Mouse (Mus musculus) bone marrow macrophage, adult 2 months (primary cell): ENCODE measurements at regions not wholly inside any gene's neighbourhood (a gene's known extent, or its start where the extent isn't known, plus 50 kb on each side); places are given as distances from the start of the nearest gene placed in this dataset.

Experiments
- CTCF ChIP-seq: IDR thresholded peaks from 2 replicates; pipeline ENCODE4 v1.5.1; 2012; ENCODE audit warnings: low read depth, mild to moderate bottlenecking, low read length, moderate library complexity
- POLR2A ChIP-seq: IDR thresholded peaks from 2 replicates; pipeline ENCODE4 v1.6.1; 2012; ENCODE audit warnings: mild to moderate bottlenecking, low read depth, low read length, borderline replicate concordance

DNA sequence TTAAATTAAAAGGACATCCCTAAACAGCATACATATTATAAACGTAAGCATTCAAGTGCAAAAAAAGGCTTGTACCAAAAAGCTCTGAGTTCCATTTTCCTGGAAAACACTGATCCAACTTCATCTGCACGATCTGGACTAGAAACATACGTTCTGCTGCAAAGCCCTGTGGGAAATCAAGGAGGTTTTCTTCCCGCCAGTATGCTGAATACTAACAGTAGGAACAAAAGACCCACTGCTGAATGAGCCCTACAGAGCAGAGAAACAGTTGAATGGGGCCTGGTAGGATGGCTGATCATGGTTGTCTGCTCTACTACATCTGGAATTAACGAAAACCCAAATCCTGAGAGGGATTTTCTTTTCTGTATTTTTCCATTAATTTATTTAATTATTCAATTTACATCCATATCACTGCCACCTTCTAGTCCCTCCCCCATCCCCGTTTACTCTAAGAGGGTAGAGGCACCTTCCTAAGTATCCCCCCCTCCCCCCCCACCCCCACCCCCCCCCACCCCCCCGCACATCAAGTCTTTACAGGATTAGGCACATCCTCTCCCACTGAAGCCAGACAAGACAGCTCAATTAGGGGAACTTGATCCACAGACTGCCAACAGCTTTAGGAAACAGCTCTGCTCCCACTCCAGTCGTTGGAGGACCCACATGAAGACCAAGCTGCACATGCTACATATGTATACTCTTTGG, 439.5 kb downstream of the Rapgef2 start:
- no peak for TF ChIP-seq POLR2A
- no peak for TF ChIP-seq CTCF
